8 mouse cellular contexts compared by ENCODE assay signal in the genomic region with DNA sequence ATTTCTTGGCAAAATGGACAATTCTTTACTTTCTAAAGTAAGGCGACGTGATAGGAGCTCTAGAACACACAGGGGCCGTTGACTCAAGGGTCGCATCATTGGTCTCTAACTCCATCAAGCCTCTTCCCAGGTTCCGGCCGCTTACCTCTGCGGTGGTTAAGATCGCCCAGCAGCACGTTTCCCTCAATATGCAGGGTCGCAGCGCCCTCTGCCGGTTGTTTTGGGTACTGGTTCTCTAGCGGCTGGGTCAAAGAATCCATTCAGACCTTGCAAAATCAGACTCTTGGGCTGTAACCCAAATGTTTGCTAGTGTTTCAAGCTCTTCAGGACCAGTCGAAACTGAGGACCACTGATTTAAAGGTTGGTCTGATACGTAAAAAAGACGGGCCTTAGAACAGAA. TPM values are rescaled to one million over a fixed set of nuclear protein-coding genes. Genes with fewer than 3 reads are reported as not detected.
DNase-seq lines count a peak whose midpoint lies in the region; TF ChIP-seq lines count a peak whose summit lies in the region.

No protein-coding gene starts in this region.

- DNase-seq in CH12.LX (ENCODE audit: extremely low read depth) = peak; percentile 76
- peak; percentile 84 for DNase-seq in adipocyte (ENCODE audit: low spot score)
- DNase-seq in cerebellum, postnatal 4 days (ENCODE audit: low spot score in 2 of 2) = peak; percentile 95 to 97
- peak; percentile 79 to 82 for DNase-seq in gastrocnemius, postnatal 4 days (ENCODE audit: low spot score in 2 of 2)
- DNase-seq in layer of hippocampus, adult 9-10 months (ENCODE audit: low spot score) = peak; percentile 79
- DNase-seq in lung, postnatal 25 days (ENCODE audit: low spot score) = peak; percentile 76
- peak; percentile 87 to 94 for DNase-seq in right cerebral cortex, adult 2 months (ENCODE audit: low spot score in 2 of 2)
- peak; percentile 66 for DNase-seq in urinary bladder, postnatal 10 days (ENCODE audit: low spot score)

- H3K27me3 ChIP-seq in CH12.LX (replicated peaks) = peaks cover 14% of the 10 kb centered on the region

- no peaks in the 10 kb centered on the region for H3K9me3 ChIP-seq in CH12.LX (replicated peaks; ENCODE audit: low read length)

- no peaks in the 10 kb centered on the region for H3K36me3 ChIP-seq in CH12.LX (replicated peaks in 1 of 2; ENCODE audit: control insufficient read depth in 1 of 2, insufficient read depth in 1 of 2, low read length in 1 of 2)

- H3K9ac ChIP-seq in CH12.LX (ENCODE audit: insufficient read depth, low read depth) = no peak overlapping the region

- no peak overlapping the region for H3K27ac ChIP-seq in CH12.LX (ENCODE audit: insufficient read depth, low read depth)

- H3K4me1 ChIP-seq in CH12.LX (ENCODE audit: control insufficient read depth in 1 of 2, insufficient read depth in 2 of 2) = peaks cover 4 to 5% of the 10 kb centered on the region in 2 experiments; a peak in 3 of 4 replicates

- in situ Hi-C loops in CH12.LX (cut with MboI; ENCODE audit: low pct_ligation_motif_present, low pct_unique_long_range_greater_than_20kb, low sequenced_read_pairs) = loop anchor here (5.0 kb wide), 1 partner anchor 98 kb away; no protein-coding TSS in a partner anchor

- H3K79me2 ChIP-seq in CH12.LX (replicated peaks; ENCODE audit: control insufficient read depth, extremely low read depth, insufficient read depth, poor library complexity, severe bottlenecking) = no peaks in the 10 kb centered on the region

- TF ChIP-seq EP300 in CH12.LX (IDR thresholded peaks at IDR 0.05; ENCODE audit: low read length) = no peak

- peak; percentile 72 to 96 for TF ChIP-seq CTCF in CH12.LX (conservative IDR thresholded peaks at IDR 0.05 in 1 of 2, IDR thresholded peaks at IDR 0.05 in 1 of 2; ENCODE audit: low read depth in 2 of 2, low read length in 2 of 2)

- peak; percentile 98 for TF ChIP-seq RAD21 in CH12.LX (IDR thresholded peaks at IDR 0.05; ENCODE audit: low read depth, low read length)

- dilution Hi-C loops in CH12.LX (cut with MboI; ENCODE audit: extremely low pct_ligation_motif_present, extremely low pct_unique_long_range_greater_than_20kb, low sequenced_read_pairs) = no loop called here

- no peak for TF ChIP-seq POLR2A in CH12.LX (IDR thresholded peaks at IDR 0.05; ENCODE audit: low read depth, low read length)

- 0 out of 2 replicates have a peak overlapping the region, but pooled peaks have one; percentile 14 for H3K4me2 ChIP-seq in CH12.LX (ENCODE audit: insufficient read depth, low read depth, poor library complexity, severe bottlenecking)

- H3K4me3 ChIP-seq in CH12.LX (replicated peaks in 1 of 3; ENCODE audit: low read depth in 2 of 3, low read length in 2 of 3, poor library complexity in 1 of 3) = no peak overlapping the region

TF ChIP-seq in CH12.LX, 34 proteins besides CTCF, POLR2A, EP300 and RAD21:
- no peak for TF ChIP-seq UBTF (IDR thresholded peaks at IDR 0.05; ENCODE audit: low read depth, low read length)
- TF ChIP-seq KAT2A (IDR thresholded peaks at IDR 0.05; ENCODE audit: insufficient replicate concordance, low read length) = no peak
- TF ChIP-seq ELF1 (IDR thresholded peaks at IDR 0.05; ENCODE audit: low read depth, low read length) = 0 out of 2 replicates have a peak, but pooled peaks have one; percentile 8
- TF ChIP-seq ZMIZ1 (IDR thresholded peaks at IDR 0.05; ENCODE audit: low read depth, low read length) = no peak
- no peak for TF ChIP-seq E2F4 (IDR thresholded peaks at IDR 0.05; ENCODE audit: insufficient replicate concordance, low read depth, low read length)
- TF ChIP-seq MYC (IDR thresholded peaks at IDR 0.05; ENCODE audit: low read depth, low read length) = 0 out of 2 replicates have a peak, but pooled peaks have one; percentile 58
- peak; percentile 36; the same call in 1 of the 2 replicates for TF ChIP-seq MXI1 (IDR thresholded peaks at IDR 0.05; ENCODE audit: low read depth, low read length)
- TF ChIP-seq MAX (IDR thresholded peaks at IDR 0.05; ENCODE audit: low read length) = no peak; the same call in 1 of the 2 replicates
- peak; percentile 81 for TF ChIP-seq ZC3H11A (IDR thresholded peaks at IDR 0.05; ENCODE audit: low read depth, low read length)
- peak; percentile 62 for TF ChIP-seq SIN3A (IDR thresholded peaks at IDR 0.05; ENCODE audit: low read length)
- peak; percentile 94 for TF ChIP-seq SMC3 (IDR thresholded peaks at IDR 0.05; ENCODE audit: low read depth, low read length)
- peak; percentile 19; the same call in 1 of the 2 replicates for TF ChIP-seq TCF12 (IDR thresholded peaks at IDR 0.05; ENCODE audit: low read depth, low read length)
- TF ChIP-seq NELFE (IDR thresholded peaks at IDR 0.05; ENCODE audit: low read depth, low read length) = 0 out of 2 replicates have a peak, but pooled peaks have one; percentile 33
- TF ChIP-seq BHLHE40 (IDR thresholded peaks at IDR 0.05; ENCODE audit: low read depth, low read length) = peak; percentile 87
- TF ChIP-seq IRF4 (IDR thresholded peaks at IDR 0.05; ENCODE audit: low read depth, low read length) = peak; percentile 53; the same call in 1 of the 2 replicates
TF ChIP-seq in CH12.LX: peak in this region for 10.

RNA-seq across cellular contexts. Expression of a gene that starts 5.0 kb away (rescaled TPM):
- total RNA-seq in CH12.LX (2012; rRNA removed) (69.1 and 93.5 TPM in 2 replicates), CH12.LX (2014; rRNA removed) (72.9 and 73.3 TPM in 2 replicates)
- 74.2 and 88.9 TPM in 2 replicates for polyA plus RNA-seq in CH12.LX (2012; ENCODE audit: insufficient read length, low read depth)
- total RNA-seq in gastrocnemius, postnatal 4 days (2021) = 10 to 100 TPM; 20.5 to 20.6 TPM

RNA-seq across cellular contexts. Expression of a gene that starts 22.6 kb away (rescaled TPM):
- total RNA-seq in CH12.LX (2012; rRNA removed) (35.0 and 44.2 TPM in 2 replicates), CH12.LX (2014; rRNA removed) (5.6 and 6.9 TPM in 2 replicates)
- polyA plus RNA-seq in CH12.LX (2012; ENCODE audit: insufficient read length, low read depth) = 19.9 and 21.3 TPM in 2 replicates
- total RNA-seq in gastrocnemius, postnatal 4 days (2021) = 1 to 10 TPM in 1 of 2 experiments, under 1 TPM in 1; 0.47 to 1.4 TPM

RNA-seq across cellular contexts. Expression of a gene that starts 43.6 kb away (rescaled TPM):
- total RNA-seq in CH12.LX (2012; rRNA removed) = 12.6 and 12.9 TPM in 2 replicates
- 11.9 and 14.3 TPM in 2 replicates for total RNA-seq in CH12.LX (2014; rRNA removed)
- 9.5 and 12.2 TPM in 2 replicates for polyA plus RNA-seq in CH12.LX (2012; ENCODE audit: insufficient read length, low read depth)
- total RNA-seq in gastrocnemius, postnatal 4 days (2021) = 1 to 10 TPM; 9.0 TPM
